Mouse (Mus musculus) ZHBTc4 (cell line): ENCODE results near the gene Abcb6.

Experiments
- DNase-seq: peaks from one replicate; pipeline ENCODE4 v3.0.0-alpha.2; 2011; ENCODE audit warnings: low read depth, low spot score

Abcb6 gene

DNA sequence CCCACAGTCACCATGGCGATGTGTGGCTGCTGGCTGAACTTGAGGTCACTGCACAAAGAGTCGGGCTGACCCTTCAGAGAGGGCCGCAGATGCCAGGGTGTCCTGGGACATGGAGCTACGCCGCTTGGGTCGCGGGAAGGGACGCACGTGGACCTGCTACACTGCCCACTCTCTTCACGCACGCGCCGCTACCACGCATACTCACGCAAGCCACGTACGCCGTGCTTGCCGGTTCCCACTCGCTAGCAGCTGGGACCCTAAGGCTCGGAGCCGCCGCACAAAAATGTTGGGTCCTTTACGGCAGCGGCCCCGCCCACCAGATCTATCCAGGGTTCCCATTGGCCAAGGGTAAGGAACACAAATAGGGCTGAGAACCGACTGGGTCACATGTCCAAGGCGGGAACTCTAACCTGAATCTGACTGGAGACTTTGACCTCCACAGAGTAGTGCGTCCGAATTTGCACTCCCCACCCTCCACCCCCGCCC, at the start of gene Abcb6:
TSS of gene Abcb6 (minus strand) at position 288 of the 486 bp plus-strand sequence.
- peak; percentile 96 for DNase-seq

DNA sequence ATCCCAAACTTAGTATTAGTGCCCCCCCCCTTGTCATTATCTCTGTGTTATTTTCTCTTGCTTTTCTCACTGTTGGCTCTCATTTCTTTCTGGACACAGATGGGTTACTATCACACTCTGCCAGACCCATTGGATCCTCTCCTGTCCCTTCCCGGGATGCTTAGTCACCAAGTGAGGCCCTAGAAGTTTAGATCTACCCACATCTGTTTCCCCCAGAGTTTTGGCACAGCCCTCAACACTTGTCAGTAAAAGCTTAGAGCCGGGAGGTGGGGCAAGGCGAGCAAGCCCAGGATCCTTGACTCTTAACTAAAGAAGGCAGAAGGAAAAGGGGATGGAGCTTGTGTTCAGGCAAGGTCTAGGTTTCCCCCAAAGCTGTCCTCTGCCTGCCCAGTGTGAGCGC, 49.0 kb upstream of the Abcb6 start:
- no peak for DNase-seq

GRCm38 (mm10) chr1:75227653-75228052, 47.5 kb upstream of the Abcb6 start:
- DNase-seq = peak; percentile 78

- DNase-seq = no peak
These were observed 45.9 kb upstream of the Abcb6 start for GRCm38 (mm10) chr1:75226138-75226537.

GRCm38 (mm10) chr1:75225473-75225872, 45.3 kb upstream of the Abcb6 start:
- DNase-seq = no peak

DNA sequence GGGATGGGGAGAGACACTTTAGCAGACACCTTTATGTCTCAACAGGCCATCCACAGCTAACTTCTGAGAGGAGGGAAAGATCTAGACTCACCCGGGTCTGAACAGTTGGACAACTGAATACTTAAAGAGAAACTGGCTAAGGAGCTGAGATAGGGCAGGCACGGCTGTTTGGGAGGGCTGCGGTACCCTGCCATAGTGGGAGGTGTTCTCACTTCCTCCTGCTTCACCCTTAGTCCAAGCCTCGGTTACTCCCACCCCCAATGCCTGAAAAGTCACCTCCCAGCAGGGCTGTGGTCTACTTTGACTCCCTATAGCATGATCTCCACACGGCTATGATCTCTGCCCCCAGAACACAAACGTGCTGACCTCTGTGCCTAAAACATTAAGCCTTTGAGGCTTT, 43.3 kb upstream of the Abcb6 start:
- DNase-seq = no peak

GRCm38 (mm10) chr1:75222926-75223325, 42.7 kb upstream of the Abcb6 start:
- no peak for DNase-seq

- no peak for DNase-seq
These were observed 41.3 kb upstream of the Abcb6 start for GRCm38 (mm10) chr1:75221538-75221937.

DNA sequence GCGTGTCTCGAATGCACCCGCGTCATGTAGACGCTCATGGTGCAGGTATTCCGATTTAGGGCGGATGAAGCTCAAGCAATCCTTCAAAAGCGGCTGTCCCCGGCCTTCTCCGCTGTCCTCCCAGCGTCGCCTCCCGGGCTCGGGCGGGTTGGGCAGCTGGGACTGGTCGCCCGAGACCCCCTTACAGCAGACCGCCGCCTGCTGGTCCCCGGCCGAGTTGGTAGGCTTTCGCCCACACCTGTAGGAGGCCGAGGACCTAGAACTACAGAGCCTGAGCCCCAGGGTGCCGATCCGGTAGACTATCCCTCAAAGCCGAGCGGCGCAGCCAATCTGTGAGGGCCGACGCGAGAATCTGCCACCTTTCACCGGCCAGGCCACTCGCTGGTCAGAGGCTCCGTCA, 39.3 kb upstream of the Abcb6 start, which contains the start of gene Tuba4a:
TSS of gene Tuba4a (minus strand) at position 335 of the 400 bp plus-strand sequence.
- no peak for DNase-seq

- DNase-seq = peak; percentile 96
These were observed 38.9 kb upstream of the Abcb6 start for GRCm38 (mm10) chr1:75219078-75219477.

- peak; percentile 39 for DNase-seq
These were observed 38.2 kb upstream of the Abcb6 start for GRCm38 (mm10) chr1:75218227-75219001.

- peak; percentile 18 for DNase-seq
These were observed 37.7 kb upstream of the Abcb6 start for GRCm38 (mm10) chr1:75217893-75218226.

DNA sequence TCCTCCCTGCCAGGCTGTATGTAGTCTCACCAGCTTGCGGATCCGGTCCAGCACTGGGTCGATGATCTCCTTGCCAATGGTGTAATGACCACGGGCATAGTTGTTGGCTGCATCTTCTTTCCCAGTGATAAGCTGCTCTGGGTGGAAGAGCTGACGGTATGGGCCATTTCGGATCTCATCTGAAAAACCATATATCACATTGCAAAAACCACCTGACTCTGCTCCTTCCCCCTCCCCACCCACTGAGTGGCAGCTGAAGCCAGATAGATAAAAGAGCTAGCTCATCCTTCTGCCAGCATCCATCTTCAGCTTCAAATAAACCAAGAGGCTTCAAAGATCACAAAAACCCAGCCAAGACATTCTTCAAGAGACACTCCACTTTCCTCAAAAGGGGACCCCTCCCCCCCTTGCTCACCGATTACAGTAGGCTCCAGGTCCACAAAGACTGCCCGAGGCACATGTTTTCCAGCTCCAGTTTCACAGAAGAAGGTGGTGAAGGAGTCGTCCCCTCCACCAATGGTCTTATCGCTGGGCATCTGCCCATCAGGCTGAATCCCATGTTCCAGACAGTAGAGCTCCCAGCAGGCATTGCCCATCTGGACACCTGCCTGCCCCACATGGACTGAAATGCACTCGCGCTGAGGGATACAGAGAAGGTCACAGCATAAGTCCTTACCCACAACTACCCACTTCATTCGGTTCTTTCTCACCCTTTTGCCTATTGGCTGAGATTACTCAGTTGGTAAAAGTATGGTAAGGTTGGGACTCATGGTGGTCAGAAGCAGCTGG, 36.8 kb upstream of the Abcb6 start:
- no peak for DNase-seq

GRCm38 (mm10) chr1:75215785-75216184, 35.6 kb upstream of the Abcb6 start:
- no peak for DNase-seq

DNA sequence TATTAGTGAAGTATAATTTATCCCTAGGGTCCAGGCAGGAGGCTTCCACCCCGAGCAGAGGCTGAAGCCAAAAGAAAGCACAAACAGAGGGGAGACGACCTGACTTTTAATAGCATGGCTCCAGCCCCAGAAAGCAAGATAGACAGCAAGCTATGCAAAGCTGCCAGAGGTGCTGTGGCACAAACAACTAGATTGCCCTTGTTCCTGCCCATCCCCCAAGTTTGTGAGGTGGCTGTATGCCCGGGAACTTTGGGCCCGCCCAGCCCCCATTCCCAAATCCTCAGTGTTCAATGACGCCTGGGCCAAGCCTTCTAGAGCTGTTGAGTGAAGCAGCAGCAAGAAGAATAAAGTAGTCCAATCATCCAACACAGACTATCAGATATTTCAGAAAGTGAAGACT, 34.7 kb upstream of the Abcb6 start:
- DNase-seq = no peak

DNA sequence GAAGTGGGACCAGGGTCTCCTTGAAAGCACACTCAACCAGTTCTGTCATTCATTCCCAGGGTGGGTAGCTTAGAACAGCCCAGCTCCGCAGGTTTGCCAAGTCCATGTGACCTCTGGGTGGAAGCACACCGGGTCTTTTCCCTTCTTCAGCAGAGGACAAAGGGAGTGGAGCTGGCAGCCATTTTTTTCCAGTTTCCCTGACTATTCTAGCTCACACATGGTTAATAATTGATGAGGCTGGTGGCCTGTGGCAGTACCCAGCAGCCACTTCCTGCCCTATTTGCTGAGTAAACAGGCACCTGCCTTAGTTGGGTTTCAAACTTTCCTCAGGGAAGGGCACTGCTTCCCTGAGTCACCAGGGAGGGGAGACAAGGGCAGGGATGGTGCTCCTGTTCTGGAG, 34.2 kb upstream of the Abcb6 start:
- DNase-seq = peak; percentile 20

DNA sequence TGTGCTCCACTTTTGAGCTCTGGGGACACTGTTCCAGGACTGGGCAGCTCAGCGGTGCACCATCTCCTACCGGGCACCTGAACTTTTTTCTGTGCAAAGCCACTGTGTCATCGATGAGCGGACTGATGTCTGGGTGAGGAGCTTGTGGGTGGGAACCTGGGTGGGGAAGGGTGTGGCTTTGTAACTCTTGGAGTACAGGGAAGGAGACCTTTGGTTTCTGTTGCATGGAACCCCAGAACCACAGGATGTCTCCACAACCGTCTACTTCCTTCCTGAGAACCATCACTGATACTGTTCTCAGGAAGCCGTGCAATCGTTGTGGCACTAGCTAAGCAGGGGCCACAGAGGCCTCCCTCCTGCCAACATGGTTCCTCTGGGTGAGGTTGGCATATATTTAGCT, 32.9 kb upstream of the Abcb6 start:
- DNase-seq = no peak

GRCm38 (mm10) chr1:75212542-75212941, 32.4 kb upstream of the Abcb6 start:
- peak; percentile 17 for DNase-seq

- DNase-seq = no peak
These were observed 31.0 kb upstream of the Abcb6 start for GRCm38 (mm10) chr1:75211141-75211708.

- DNase-seq = peak; percentile 95
These were observed 30.2 kb upstream of the Abcb6 start, which contains the start of the genes Glb1l and Stk16 for GRCm38 (mm10) chr1:75210136-75211087. Glb1l (minus strand) TSS chr1:75210813. Stk16 (plus strand) TSS chr1:75210838.
